Mouse (Mus musculus) heart, embryonic 13.5 days (tissue): ENCODE results near the gene 1700011L22Rik. TPM values are rescaled to one million over a fixed set of nuclear protein-coding genes. Genes with fewer than 3 reads are reported as not detected.

Experiments used
- ATAC-seq: fragments of 200-750 bp; cut with Nextera tagmentation; 2 replicates; pipeline ENCODE4 v1.8.0; 2017; ENCODE audit warnings: moderate TSS enrichment; ENCODE audit not compliant: insufficient number of reproducible peaks, low FRiP score, low TSS enrichment; ENCODE audit errors: extremely low read depth
- H3K27ac ChIP-seq: fragments of 300-500 bp; sonication (generic); replicated peaks from 2 replicates; pipeline ENCODE4 v1.5.1; 2015; ENCODE audit warnings: moderate library complexity, mild to moderate bottlenecking, inconsistent platforms
- H3K27me3 ChIP-seq: fragments of 300-500 bp; sonication (generic); replicated peaks from 2 replicates; pipeline ENCODE4 v1.6.1; 2015; ENCODE audit warnings: mild to moderate bottlenecking, inconsistent platforms
- H3K36me3 ChIP-seq: fragments of 300-500 bp; sonication (generic); 2 replicates; pipeline ENCODE4 v1.6.1; 2015; ENCODE audit warnings: mild to moderate bottlenecking, inconsistent platforms
- H3K4me1 ChIP-seq: fragments of 300-500 bp; sonication (generic); 2 replicates; pipeline ENCODE4 v1.6.1; 2015; ENCODE audit warnings: inconsistent platforms
- H3K4me2 ChIP-seq: fragments of 300-500 bp; sonication (generic); 2 replicates; pipeline ENCODE4 v1.6.1; 2015; ENCODE audit warnings: inconsistent platforms, mild to moderate bottlenecking, moderate library complexity
- H3K4me3 ChIP-seq: fragments of 300-500 bp; sonication (generic); 2 replicates; pipeline ENCODE4 v1.5.1; 2015; ENCODE audit warnings: moderate library complexity, mild to moderate bottlenecking, inconsistent platforms
- H3K9ac ChIP-seq: fragments of 300-500 bp; sonication (generic); 2 replicates; pipeline ENCODE4 v1.6.1; 2015; ENCODE audit warnings: inconsistent platforms, mild to moderate bottlenecking, moderate library complexity
- H3K9me3 ChIP-seq: fragments of 300-500 bp; sonication (generic); 2 replicates; pipeline ENCODE4 v1.6.1; 2016; ENCODE audit warnings: inconsistent platforms
- WGBS: fragments of 180-500 bp; shearing (Covaris S2); methylation state at CpG from one replicate; pipeline ENCODE4 v1.1.7; 2015; ENCODE audit warnings: mixed read lengths; 5-methylcytosine and 5-hydroxymethylcytosine counted together
- polyA plus RNA-seq: library from polyadenylated mRNA; unstranded; fragments of >200 nt; fragmentation: Nextera tagmentation; extraction: Ambion mirVana; gene quantifications from 2 replicates; pipeline ENCODE4 v1.2.1, GENCODE M21; 2015

Gene 1700011L22Rik
- polyA plus RNA-seq, 1 experiment from 2014 or later: not detected

GRCm38 (mm10) chr8:79281376-79281890 is 33.1 kb upstream of the 1700011L22Rik start:
- 79% methylated on average over 6 of the region's 6 CpGs for WGBS
- Histone ChIP-seq H3K36me3 (peaks cover 48% of the 10 kb centered on the region), H3K4me1 (peaks cover 15% of the 10 kb centered on the region), H3K4me2 (no peak overlapping the region), H3K27me3 (no peaks in the 10 kb centered on the region), H3K9me3 (no peaks in the 10 kb centered on the region), H3K27ac (no peak overlapping the region), H3K9ac (no peak overlapping the region), H3K4me3 (no peak overlapping the region)
- ATAC-seq: no peak

DNA sequence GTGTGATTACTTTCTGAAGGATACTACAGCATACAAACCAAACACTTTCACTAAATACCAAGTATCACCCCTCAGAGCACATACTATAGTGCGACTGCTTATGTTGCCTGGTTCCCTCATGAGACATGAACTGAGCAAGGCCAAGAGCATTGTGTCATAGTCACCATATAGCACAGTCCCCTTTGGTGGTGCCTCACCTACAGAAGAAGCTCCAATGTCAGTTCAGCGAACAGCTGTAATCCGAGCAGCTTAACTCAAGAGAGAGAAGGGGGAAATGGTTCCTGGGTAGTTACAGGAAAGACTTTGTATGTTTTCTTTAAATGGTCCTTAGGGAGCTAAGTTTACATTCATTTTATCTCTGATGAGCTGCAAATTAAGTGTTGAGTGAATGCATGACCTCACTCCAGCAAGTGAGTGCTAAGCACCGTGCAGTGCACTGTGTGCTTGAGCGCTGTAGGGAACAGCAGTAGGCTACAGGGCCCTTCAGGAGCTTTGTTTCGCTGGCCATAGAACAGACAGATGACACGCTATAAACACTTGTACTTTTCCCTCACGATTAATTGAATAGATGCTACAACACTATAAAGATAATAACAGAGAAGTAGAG is 29.0 kb upstream of the 1700011L22Rik start:
- 50% methylated on average over 8 of the region's 8 CpGs for whole genome bisulfite sequencing
- ATAC-seq: no peak
- Histone ChIP-seq H3K9me3 (no peaks in the 10 kb centered on the region), H3K4me3 (no peak overlapping the region), H3K27me3 (no peaks in the 10 kb centered on the region), H3K4me1 (peaks cover 39% of the 10 kb centered on the region), H3K4me2 (no peak overlapping the region), H3K27ac (no peak overlapping the region), H3K9ac (no peak overlapping the region), H3K36me3 (peaks cover 66% of the 10 kb centered on the region)

- Histone ChIP-seq H3K9ac (no peak overlapping the region), H3K27me3 (no peaks in the 10 kb centered on the region), H3K4me3 (no peak overlapping the region), H3K36me3 (peaks cover 74% of the 10 kb centered on the region), H3K4me1 (peaks cover 39% of the 10 kb centered on the region), H3K4me2 (no peak overlapping the region), H3K27ac (no peak overlapping the region), H3K9me3 (no peaks in the 10 kb centered on the region)
- ATAC-seq: no peak
- WGBS: 91% methylated on average over 10 of the region's 10 CpGs
Measured at GRCm38 (mm10) chr8:79274940-79275339, 26.6 kb upstream of the 1700011L22Rik start.

GRCm38 (mm10) chr8:79273776-79274175 is 25.4 kb upstream of the 1700011L22Rik start:
- no peak overlapping the region for H3K4me3 ChIP-seq
- ATAC-seq: no peak
- WGBS: 42% methylated on average over 6 of the region's 6 CpGs
- peaks cover 75% of the 10 kb centered on the region for H3K36me3 ChIP-seq
- H3K4me2 ChIP-seq: no peak overlapping the region
- no peak overlapping the region for H3K9ac ChIP-seq
- no peaks in the 10 kb centered on the region for H3K27me3 ChIP-seq
- peak overlapping the region; percentile 65 for H3K27ac ChIP-seq
- H3K4me1 ChIP-seq: peaks cover 39% of the 10 kb centered on the region
- H3K9me3 ChIP-seq: no peaks in the 10 kb centered on the region

- ATAC-seq: no peak
- H3K4me2 ChIP-seq: no peak overlapping the region
- H3K27ac ChIP-seq: no peak overlapping the region
- H3K27me3 ChIP-seq: no peaks in the 10 kb centered on the region
- H3K4me1 ChIP-seq: peaks cover 33% of the 10 kb centered on the region
- peaks cover 80% of the 10 kb centered on the region for H3K36me3 ChIP-seq
- no peak overlapping the region for H3K4me3 ChIP-seq
- no peak overlapping the region for H3K9ac ChIP-seq
- WGBS: 59% methylated on average over 4 of the region's 4 CpGs
- no peaks in the 10 kb centered on the region for H3K9me3 ChIP-seq
Measured at GRCm38 (mm10) chr8:79272676-79273075, 24.3 kb upstream of the 1700011L22Rik start.

DNA sequence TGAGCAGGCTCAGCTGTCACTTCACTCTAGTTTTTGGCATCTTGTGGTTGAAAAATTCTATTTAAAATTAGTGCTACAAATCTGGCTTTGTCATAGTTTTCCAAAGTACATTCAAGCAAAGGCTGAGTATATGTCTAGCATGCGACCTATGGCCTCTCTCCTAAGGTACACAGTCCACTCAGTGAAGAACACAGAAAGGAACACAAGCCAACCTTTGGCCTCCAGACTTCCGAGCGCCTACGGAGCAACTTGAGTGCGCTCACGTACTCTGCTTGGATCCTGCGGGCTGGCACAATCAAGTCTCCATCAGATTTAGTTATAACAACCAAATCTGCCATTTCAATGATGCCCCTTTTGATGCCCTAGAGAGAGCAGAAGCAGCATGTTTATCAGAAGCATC is 20.6 kb upstream of the 1700011L22Rik start:
- WGBS: 92% methylated on average over 7 of the region's 7 CpGs
- Histone ChIP-seq H3K4me3 (no peak overlapping the region), H3K9me3 (no peaks in the 10 kb centered on the region), H3K4me1 (peaks cover 12% of the 10 kb centered on the region), H3K9ac (no peak overlapping the region), H3K27me3 (no peaks in the 10 kb centered on the region), H3K4me2 (no peak overlapping the region), H3K36me3 (peaks cover 70% of the 10 kb centered on the region), H3K27ac (no peak overlapping the region)
- ATAC-seq: no peak

GRCm38 (mm10) chr8:79261920-79262319 is 13.6 kb upstream of the 1700011L22Rik start:
- H3K9ac ChIP-seq: no peak overlapping the region
- no peak for ATAC-seq
- H3K4me2 ChIP-seq: no peak overlapping the region
- 80% methylated on average over 5 of the region's 5 CpGs for WGBS
- H3K4me1 ChIP-seq: no peaks in the 10 kb centered on the region
- no peak overlapping the region for H3K27ac ChIP-seq
- H3K9me3 ChIP-seq: peaks cover 6% of the 10 kb centered on the region; the same call in 1 of the 2 replicates
- H3K27me3 ChIP-seq: no peaks in the 10 kb centered on the region
- H3K4me3 ChIP-seq: no peak overlapping the region
- peaks cover 8% of the 10 kb centered on the region for H3K36me3 ChIP-seq

DNA sequence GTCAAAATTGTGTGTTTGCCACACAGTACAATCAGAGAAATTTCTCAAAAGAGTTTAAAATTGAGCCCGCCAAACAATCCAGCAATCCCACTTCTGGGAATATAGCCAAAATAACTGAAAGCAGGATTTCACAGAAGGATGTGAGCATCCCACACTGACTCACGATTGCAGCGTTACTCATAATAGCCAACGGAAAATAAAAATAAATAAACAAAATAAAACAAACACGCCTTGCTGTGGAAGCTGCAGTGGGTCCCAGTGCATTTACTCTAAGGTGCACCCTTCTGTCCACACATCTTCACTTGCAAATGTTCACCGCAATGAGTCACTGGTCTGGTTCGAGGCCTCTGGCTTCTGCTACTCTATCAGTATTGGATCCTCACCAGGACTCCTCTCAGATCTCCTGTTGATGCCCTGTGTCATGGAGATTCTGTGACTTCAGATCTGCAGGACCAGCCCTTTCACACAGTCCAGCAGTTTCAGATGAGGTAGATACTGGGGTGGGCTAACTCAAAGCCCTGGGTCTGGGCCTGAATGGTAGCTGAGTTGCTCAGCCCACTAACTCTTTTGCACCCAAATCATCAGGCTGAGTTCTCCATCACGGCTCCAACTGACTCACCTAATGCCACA is 7.8 kb upstream of the 1700011L22Rik start:
- Histone ChIP-seq H3K27me3 (no peaks in the 10 kb centered on the region), H3K9ac (no peak overlapping the region), H3K4me3 (no peak overlapping the region), H3K4me2 (no peak overlapping the region), H3K27ac (no peak overlapping the region), H3K4me1 (peaks cover 11% of the 10 kb centered on the region), H3K9me3 (no peaks in the 10 kb centered on the region), H3K36me3 (no peaks in the 10 kb centered on the region)
- no peak for ATAC-seq
- WGBS: 63% methylated on average over 8 of the region's 8 CpGs

DNA sequence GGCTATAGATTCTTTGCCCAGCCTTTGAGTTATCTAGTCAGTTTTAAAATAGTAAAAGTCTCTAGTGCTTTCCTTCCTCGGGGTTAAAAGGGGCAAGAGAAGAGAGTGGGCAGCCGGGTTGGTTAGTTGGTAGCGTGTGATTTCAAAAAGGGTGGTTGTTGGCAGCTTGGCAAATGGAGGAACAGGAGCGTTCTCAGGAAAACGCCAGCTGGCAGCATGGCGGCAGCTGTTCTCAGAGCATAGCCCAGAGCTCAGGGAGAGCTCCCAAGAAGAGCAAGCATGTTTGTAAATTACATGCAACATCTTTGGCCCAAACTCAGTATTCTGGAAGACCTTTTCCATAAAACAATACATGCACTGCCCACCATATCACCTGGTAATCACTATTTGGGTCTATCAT is 5.4 kb upstream of the 1700011L22Rik start:
- Histone ChIP-seq H3K4me2 (no peak overlapping the region), H3K36me3 (no peaks in the 10 kb centered on the region), H3K9me3 (no peaks in the 10 kb centered on the region), H3K9ac (no peak overlapping the region), H3K27me3 (no peaks in the 10 kb centered on the region), H3K27ac (no peak overlapping the region), H3K4me1 (peaks cover 22% of the 10 kb centered on the region), H3K4me3 (no peak overlapping the region)
- ATAC-seq: no peak
- 81% methylated on average over 6 of the region's 6 CpGs for WGBS

DNA sequence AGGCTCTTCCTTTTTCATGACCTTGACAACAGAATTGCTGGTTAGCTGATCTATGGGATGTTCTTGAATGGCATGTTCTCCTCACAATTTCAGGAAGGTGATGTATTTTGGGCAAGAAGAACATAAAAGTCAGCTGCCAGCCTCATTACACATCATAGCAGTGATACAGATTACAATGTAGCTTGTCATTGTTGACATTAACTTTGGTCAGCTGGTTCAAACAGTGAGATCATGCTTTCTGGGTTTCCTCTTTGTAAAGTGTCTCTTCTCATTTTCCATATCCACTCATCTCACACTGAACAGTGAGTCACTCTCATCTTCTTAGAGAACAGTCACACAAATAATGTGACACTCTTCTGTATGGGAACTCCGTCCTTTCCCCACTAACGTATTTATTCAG is 4.9 kb downstream of the 1700011L22Rik start:
- Histone ChIP-seq H3K9ac (no peak overlapping the region), H3K4me2 (no peak overlapping the region), H3K4me3 (no peak overlapping the region), H3K27me3 (no peaks in the 10 kb centered on the region), H3K36me3 (no peaks in the 10 kb centered on the region), H3K4me1 (peaks cover 36% of the 10 kb centered on the region), H3K9me3 (no peaks in the 10 kb centered on the region), H3K27ac (no peak overlapping the region)
- ATAC-seq: no peak
- WGBS: 86% methylated on average over 2 of the region's 2 CpGs

DNA sequence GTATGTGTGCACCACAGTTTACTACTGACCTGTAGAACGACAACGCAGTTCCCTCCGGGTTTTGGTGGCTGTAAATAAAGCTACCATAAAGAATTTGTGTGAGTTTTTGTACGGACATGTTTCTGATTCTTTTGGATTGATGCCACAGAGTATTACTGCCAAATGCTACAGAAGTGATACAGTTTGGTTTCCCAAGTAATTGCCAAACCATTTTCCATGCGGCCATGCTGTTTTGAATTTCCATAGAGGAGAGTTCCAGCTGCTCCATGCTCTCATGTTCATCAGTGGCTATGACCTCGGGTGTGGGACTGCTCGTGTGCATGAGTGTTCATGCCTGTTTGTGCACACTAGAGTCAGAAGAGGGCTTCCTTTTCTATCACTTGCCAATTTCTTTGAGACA is 8.4 kb downstream of the 1700011L22Rik start:
- H3K9me3 ChIP-seq: no peaks in the 10 kb centered on the region
- 77% methylated on average over 7 of the region's 7 CpGs for WGBS
- no peak overlapping the region for H3K4me2 ChIP-seq
- no peak overlapping the region for H3K9ac ChIP-seq
- no peaks in the 10 kb centered on the region for H3K27me3 ChIP-seq
- no peak overlapping the region for H3K4me3 ChIP-seq
- no peak overlapping the region for H3K27ac ChIP-seq
- no peaks in the 10 kb centered on the region for H3K36me3 ChIP-seq
- peaks cover 6% of the 10 kb centered on the region; the same call in 1 of the 2 replicates for H3K4me1 ChIP-seq
- no peak for ATAC-seq

DNA sequence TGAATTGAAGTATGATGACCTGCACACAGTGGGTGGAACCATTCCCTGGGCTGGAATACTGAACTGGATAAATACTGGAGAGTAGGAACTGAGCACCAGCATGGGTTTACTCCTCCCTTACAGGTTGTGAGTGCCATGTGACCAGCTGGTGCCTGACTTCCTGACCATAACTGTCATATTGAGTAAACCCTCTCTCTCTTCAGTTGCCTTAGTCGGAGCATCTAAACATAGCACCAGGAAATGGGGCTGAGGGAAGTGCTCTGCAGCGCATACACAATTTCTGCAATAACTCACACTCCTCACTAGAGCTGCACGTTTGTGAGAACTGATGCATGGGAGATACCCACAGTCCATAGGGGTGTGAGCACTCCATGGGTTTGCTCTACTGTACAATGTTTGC is 9.1 kb downstream of the 1700011L22Rik start:
- Histone ChIP-seq H3K27ac (no peak overlapping the region), H3K4me1 (peaks cover 6% of the 10 kb centered on the region; the same call in 1 of the 2 replicates), H3K36me3 (no peaks in the 10 kb centered on the region), H3K9ac (no peak overlapping the region), H3K9me3 (no peaks in the 10 kb centered on the region), H3K4me3 (no peak overlapping the region), H3K27me3 (no peaks in the 10 kb centered on the region), H3K4me2 (no peak overlapping the region)
- 74% methylated on average over 3 of the region's 3 CpGs for WGBS
- no peak for ATAC-seq
